Mouse (Mus musculus) cortical plate, adult 2 months (tissue): ENCODE results near the gene Rapgef5.

ENCODE experiments used
- CTCF ChIP-seq: fragments of 200-500 bp; IDR thresholded peaks from 2 replicates; pipeline ENCODE4 v1.5.1; 2011; ENCODE audit warnings: mild to moderate bottlenecking, control low read depth, low read length; ENCODE audit not compliant: insufficient read depth; ENCODE audit errors: extremely low read depth
- POLR2A ChIP-seq: fragments of 200-500 bp; IDR thresholded peaks from 2 replicates; pipeline ENCODE4 v1.6.1; 2011; ENCODE audit warnings: mild to moderate bottlenecking, low read length, control low read depth; ENCODE audit not compliant: insufficient read depth; ENCODE audit errors: extremely low read depth

DNA sequence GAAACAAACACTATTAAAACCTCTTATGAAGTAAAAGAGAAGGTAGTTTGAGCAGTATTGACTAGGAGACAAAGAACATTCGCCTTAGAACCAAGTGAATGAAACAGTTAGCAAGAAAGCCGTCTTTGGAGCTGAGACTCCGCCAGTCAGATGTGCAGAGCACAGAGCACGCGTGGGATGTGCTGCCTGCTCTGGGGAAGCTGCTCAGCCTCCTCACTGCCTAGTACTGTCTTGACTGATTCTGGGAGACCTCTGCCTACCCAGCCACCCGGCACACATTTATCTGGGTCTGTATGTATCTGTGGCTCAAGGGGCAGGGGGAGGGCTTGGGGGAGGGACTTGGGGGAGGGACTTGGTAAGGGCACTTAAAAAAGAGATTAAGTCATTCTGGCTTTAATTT, 120.7 kb downstream of the Rapgef5 start:
- no peak for TF ChIP-seq CTCF
- TF ChIP-seq POLR2A = no peak
